Mouse (Mus musculus) lung, postnatal 4 days (tissue): ENCODE data around the gene Gm45717.

Source experiments
- DNase-seq, 2 experiments: peaks; one replicate each; pipeline ENCODE4 v3.0.0; 2021

Gm45717 gene

DNA sequence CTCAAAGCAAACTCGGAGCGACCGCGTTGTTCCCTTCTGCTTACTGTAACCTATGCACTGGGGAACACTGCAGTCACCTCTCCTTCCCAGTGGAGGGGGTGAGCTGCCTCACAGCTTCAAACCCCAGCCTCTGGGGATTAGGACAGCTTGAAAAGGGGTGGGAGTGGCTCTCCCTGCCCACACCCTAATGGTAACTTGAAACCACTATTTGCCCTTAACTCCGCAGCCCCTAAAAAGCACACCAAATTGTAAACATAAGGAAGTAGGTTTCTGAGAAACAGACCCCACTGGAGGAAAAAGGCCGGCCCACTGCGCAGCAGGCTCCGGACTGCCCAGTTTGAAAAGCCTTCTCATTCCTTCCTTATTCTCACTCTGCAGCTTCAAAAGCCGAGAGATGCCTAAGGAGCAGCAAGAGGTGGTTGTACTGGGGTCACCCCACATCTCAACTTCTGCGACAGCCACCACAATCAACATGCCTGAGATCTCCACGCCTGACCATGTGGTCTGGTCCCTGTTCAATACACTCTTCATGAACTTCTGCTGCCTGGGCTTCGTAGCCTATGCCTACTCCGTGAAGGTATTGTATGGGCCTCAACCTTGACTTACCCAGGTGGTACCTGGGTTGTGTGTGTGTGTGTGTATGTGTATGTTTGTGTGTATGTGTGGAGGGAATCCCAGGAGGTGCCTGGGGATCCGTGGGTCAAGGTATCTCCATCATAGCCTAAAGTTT lies 12.3 kb upstream of the Gm45717 start:
- DNase-seq: no peak

- no peak for DNase-seq
These were observed 11.2 kb upstream of the Gm45717 start, which contains the start of gene Ifitm1 for GRCm38 (mm10) chr7:140966921-140967320. TSS of gene Ifitm1 (plus strand) at chr7:140967221.

DNA sequence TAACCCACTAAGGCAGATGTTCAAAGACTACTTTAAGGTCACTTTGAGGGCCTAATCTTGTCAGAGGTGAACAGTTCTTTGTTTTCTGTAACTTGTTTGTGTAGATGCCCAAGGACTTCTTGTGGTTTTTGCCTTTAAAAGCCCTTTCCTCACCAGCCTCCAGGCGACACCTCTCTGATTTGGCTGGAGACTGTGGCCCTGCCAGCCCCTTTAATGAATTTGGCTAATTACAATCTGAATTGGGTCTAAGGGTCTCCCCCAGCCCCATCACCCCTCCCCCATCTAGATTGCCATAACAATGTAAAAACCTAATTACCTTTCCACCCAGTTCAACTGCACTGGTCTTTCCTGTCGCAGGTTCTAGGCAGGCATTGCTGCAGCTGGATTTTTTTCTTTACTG lies 7.0 kb upstream of the Gm45717 start:
- no peak for DNase-seq

DNA sequence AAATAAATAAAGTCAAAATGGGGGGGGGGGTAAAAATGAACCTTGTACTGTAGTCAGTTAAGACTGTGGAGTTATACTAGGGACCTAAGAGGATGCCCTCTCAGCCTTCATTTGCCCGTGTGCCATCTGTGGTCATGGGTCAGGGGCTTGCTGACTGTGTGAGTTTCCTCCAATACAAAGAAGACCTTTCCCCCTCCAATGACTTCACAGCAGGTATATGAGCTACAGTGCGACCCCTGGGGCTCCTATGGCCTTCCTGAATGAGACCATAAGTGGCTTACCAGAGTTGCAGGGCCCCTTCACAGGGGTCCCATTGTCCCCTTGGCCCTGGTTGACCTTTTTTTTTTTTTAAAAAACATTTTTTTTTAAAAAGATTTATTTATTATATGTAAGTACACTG lies 5.7 kb upstream of the Gm45717 start:
- DNase-seq: no peak

DNA sequence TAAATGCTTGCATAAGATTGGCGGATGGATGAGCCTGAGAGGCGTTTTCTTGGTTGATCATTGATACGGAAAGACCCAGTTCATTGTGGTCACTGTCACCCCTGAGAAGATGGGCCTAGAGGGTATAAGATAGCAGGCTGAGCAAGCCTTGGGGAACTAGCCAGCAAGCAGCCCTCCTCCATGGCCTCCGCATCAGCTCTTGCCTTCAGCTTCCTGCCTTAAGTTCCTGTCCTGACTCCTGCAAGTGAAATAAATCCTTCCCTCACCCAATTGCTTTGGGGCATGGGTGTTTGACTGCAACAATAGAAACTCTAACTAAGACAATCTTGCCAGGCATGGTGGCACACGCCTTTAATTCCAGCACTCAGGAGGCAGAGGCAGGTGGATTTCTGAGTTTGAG lies 4.3 kb upstream of the Gm45717 start:
- no peak for DNase-seq

GRCm38 (mm10) chr7:140959181-140959901 lies 3.6 kb upstream of the Gm45717 start:
- peak in 1 of 2 experiments; percentile 68 for DNase-seq

DNA sequence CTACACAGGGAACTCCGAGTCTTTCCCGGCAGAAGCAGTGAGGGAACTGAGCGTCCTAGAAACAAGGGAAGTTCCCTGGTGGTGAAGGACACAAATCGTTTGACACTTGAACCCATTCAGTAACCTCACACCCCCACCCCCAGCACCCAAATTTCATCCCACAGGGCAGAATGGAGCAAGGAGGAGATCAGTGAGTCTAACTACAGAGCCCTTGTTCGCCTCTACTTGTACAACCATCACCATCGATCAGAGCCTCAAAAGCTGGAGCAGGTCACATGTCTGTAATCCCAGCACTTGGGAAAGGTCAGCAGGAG lies 776 bp upstream of the Gm45717 start:
- no peak for DNase-seq

GRCm38 (mm10) chr7:140955342-140955741 lies 395 bp downstream of the Gm45717 start:
- peak in 1 of 2 experiments; percentile 41 for DNase-seq

- DNase-seq: peak in 1 of 2 experiments; percentile 21
These were observed 1.0 kb downstream of the Gm45717 start for GRCm38 (mm10) chr7:140954733-140955071.

DNA sequence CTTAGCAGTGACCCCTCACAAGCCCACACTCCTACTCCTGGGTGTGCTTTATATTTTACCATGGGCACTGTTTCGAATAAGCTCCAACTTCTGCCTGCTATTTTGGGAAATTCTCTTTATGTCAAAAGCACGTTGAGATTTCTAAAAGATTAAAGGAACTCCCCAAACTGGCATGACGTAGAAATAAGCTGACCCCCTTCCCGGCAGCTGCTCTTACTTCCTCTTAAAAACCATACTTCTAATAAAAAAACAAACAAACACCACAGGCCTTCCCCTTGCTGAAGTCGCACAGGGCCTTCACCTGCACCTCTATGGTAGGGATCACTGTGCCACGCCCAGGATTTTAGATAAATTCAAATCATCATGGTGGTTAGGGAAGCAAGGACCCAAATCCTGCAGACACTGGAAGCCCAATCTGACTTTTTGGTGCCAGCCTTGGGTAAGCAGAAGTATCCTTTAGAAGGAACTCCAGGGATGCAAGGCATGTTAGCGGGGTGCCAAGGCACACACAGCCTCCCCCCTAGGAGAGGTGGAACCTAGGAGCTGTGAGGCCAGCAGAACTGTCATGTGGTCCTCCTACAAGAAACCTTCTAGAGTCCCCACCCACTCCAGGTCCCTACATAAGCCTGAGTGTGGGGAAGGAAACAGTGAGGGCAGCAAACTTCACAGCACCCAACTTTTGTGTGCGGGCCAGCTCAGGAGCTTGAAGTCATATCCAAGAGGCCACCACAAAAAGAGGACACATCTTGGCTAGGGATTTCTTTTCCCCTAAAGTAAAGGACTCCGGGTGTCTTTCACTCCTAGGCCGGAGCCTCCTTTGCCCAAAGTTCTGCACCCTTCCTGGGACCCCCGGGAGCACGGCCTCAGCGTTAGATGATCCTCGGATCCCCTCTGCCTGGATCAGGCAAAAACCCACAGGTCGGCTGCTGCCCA lies 1.7 kb downstream of the Gm45717 start:
- peak in 1 of 2 experiments; percentile 39 for DNase-seq

DNA sequence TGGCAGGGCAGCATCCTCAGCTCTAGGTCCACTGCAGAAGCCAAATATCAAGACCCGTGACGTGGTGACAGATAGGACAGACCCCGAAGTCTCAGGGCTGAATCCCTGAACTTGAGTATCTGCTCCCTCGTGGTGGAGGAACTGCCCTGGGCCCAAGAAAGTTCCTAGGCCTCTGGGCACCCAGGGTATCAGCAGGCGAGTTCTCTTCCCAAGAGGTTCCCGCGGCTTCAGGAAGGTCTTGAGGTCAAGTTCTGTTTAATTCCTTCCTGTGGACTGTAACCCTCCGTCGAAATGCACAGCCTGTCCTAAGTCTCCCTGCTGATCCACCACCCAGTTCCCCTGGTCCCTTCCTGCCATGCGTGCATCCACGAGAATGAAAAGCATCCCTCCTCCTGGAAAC lies 2.6 kb downstream of the Gm45717 start:
- no peak for DNase-seq

- no peak for DNase-seq
These were observed 3.3 kb downstream of the Gm45717 start for GRCm38 (mm10) chr7:140952441-140952840.

DNA sequence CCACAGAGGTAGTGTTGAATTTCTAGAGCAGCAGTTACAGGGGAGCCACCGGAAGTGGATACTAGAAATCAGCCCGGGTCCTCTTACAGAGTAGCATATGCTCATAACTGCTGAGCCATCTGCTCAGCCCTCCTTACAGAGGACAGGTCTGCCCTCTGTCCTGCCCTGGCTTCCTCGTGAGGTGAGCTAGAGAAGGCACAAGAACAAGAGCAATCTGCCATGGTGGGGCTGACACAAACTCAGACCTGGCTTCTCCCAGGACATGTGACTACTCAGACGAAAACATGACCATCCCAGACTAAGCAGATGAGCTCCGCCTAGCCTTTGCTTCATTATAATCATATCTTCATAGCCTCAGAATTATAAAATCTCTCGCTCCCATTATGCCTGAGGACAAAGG lies 4.0 kb downstream of the Gm45717 start:
- no peak for DNase-seq

GRCm38 (mm10) chr7:140951051-140951450 lies 4.7 kb downstream of the Gm45717 start:
- DNase-seq: peak; percentile 61 to 79

GRCm38 (mm10) chr7:140949824-140950530 lies 5.8 kb downstream of the Gm45717 start, which contains the start of gene Ifitm5:
TSS of gene Ifitm5 (minus strand) at chr7:140950291.
- peak in 1 of 2 experiments; percentile 18 for DNase-seq

DNA sequence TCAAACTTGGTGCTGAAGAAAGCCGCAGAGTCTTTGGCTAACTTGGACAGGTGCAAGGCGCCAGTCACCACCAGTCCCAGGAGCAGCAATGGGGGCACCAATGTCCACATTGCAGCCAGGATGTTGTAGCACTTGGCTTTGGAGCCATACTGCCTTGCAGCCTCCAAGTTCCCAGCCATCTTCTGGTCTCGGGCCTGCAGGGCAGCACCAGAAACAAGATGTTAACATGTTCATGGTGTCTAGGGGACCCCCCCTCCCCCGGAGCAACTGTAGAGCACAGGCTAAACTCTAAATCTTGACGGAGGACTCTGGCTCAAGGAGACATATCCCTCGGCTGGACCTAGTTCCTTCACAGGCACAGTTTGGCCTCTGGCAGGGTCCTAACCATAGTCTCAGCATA lies 6.5 kb downstream of the Gm45717 start:
- DNase-seq: no peak

DNA sequence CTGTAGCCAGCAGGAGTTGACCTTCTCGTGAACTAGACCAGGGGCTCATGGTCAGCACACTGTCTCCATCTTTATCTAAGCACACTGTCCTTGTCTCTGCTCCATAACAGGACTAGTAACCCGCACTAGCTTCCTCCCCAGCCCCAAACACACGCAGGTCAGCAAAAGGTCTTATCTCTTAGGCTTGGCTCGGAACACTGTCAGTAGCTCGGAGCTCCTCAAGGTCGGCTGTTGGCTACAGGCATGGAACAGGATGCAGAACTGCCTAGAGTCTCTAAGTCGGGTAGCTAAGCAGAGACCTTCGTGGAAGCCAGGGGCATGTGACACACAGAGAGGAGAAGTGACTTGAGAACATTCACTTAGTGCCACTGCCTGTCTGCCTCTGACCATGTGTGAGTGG lies 7.6 kb downstream of the Gm45717 start:
- peak in 1 of 2 experiments; percentile 40 for DNase-seq

DNA sequence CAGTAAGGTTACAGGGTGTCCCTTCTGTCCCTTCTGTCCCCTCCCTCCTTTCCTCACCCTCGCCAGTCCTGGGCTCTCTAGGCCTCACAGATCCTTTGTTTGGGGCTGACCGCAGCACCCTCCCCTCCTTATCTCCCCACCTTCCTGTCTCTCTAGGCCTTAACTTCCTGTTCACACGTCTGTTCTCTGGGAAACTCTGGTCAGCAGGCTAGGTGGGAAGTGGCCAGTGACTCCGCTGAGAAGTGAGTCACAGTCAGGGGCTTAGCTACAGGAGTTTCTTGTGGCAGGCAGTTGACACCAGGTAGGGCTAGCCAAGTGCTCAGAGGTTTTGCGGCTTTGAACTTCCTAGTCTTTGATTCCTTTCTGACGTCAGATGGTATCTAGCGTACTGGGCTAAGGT lies 8.8 kb downstream of the Gm45717 start:
- DNase-seq: peak in 1 of 2 experiments; percentile 70

GRCm38 (mm10) chr7:140946311-140946710 lies 9.4 kb downstream of the Gm45717 start:
- DNase-seq: no peak

DNA sequence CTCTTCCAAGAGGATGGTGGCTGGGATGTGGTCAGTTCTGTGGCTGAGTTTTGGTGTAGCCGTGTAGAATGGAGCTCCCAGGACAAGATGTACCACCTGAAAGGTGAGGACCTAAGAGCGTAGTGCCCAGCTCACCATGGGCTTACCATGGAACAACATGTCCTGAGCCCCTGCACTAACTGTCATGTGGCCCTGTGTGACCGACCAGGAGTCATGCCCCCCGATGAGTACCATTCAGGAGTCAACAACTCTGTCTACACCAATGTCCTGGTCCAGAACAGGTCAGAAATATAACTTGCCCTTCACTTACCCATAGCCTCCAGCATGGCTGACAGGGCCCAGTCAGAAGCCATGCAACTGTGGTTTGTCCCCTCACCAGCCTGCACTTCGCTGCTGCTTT lies 10.5 kb downstream of the Gm45717 start:
- DNase-seq: no peak

DNA sequence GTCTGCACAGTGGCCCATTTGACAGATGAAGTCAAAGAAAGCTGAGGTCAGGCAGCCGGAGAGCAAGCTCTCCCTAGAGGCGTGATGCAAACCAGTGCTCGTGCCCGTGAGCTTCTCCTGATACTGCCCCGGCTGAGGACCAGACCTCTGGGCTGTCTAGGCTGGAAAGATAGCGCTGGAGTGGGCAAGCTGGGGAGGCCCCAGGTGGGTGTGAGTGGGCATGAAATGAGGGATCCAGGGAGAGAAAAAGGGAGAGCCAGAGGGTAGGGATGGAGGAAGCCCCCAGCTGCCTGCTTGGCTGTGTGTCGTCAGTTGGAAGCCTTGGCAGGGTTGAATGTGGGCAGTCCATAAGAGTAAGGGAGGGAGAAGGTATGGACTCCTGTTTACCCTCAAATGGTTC lies 11.5 kb downstream of the Gm45717 start:
- no peak for DNase-seq

DNA sequence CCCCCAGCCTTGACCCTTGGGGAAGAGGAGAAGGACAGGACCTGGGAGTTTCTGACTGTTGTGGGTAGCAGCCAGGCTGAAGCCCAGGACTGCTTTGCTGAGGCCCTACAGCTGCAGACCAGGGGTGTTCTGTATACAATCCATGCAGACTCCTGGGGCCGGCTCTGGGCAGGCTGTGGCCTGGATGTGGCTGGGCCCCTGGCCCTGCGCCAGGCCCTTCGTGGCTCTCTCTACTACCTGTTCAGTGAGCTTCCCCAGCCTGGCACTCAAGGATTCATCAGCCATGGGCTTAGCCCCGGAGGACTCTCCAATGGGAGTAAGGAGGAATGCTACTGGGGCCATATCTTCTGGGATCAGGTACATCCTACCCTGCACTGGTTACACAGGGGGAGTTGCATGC lies 12.4 kb downstream of the Gm45717 start:
- no peak for DNase-seq

DNA sequence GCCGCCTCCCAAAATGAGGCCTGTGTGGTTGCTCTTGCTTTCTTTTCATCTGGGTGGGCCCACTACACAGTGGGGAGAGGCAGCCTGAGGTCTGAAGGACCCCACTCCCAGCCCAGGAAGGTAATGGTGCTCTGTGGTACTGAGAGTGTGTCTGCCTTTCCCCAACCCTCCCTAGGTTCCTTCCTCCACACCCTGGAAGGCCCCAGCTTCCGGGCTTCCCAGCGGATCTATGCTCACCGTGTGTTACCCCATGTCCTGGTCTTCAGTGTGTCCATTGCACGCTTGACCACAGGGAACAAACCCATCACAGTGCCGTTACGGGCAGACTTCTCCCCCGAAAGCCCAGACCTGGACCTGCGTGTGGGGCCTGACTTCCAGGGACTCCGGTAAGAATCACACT lies 12.9 kb downstream of the Gm45717 start:
- no peak for DNase-seq
